22 mouse cellular contexts compared by ENCODE assay signal in genomic region chr11:56072131-56072530, GRCm38 (mm10). TPM values are rescaled to one million over a fixed set of nuclear protein-coding genes. Genes with fewer than 3 reads are reported as not detected.
DNase-seq lines count a peak whose midpoint lies in the region; ATAC-seq lines count a peak whose summit lies in the region.
"Had no signal": no experiment of that assay in that cellular context is flagged by ENCODE, and none has a peak within 500 bp of the region (broad histone marks: within the 10 kb centered on the region; RNA-seq: fewer than 3 reads in every experiment).

No protein-coding gene starts in this region.

- H3K27ac ChIP-seq in neural tube, embryonic 13.5 days (replicated peaks): peak overlapping the region; percentile 46; the same call in 1 of the 2 replicates
- H3K27ac ChIP-seq: embryonic facial prominence, embryonic 15.5 days; heart, adult 2 months; liver, embryonic 13.5 days had no signal

- H3K36me3 ChIP-seq in neural tube, embryonic 13.5 days: no peaks in the 10 kb centered on the region
- H3K36me3 ChIP-seq: embryonic facial prominence, embryonic 15.5 days; liver, embryonic 13.5 days had no signal

- 60% methylated on average over 7 of the region's 7 CpGs for WGBS in neural tube, embryonic 13.5 days

- no peak for DNase-seq in neural tube, embryonic 10.5 days (ENCODE audit: extremely low spot score, low spot score)
- DNase-seq in layer of hippocampus, adult 8-10 months (ENCODE audit: low spot score in 2 of 2): peak; percentile 19 to 31
- peak; percentile 51 to 57 for DNase-seq in left cerebral cortex, postnatal 36 days (ENCODE audit: low spot score in 2 of 2)
- DNase-seq in telencephalon, adult 2 months (ENCODE audit: low read depth, low spot score): peak; percentile 78
- no peak for DNase-seq in adrenal gland, adult (ENCODE audit: inconsistent age in 2 of 2, low spot score in 1 of 2)
- no peak for DNase-seq in embryo, embryonic 10.5 days (ENCODE audit: low spot score)
- no peak for DNase-seq in kidney, postnatal 14 days
- DNase-seq: cerebellum, adult 11-12 months; heart, adult 2 months; kidney, adult 8-10 months; liver, embryonic 13.5 days; lung, postnatal 10 days; thymus, postnatal 14 days had no signal

- no peaks in the 10 kb centered on the region for H3K9me3 ChIP-seq in neural tube, embryonic 13.5 days
- H3K9me3 ChIP-seq: embryonic facial prominence, embryonic 15.5 days; liver, embryonic 13.5 days had no signal

- H3K9ac ChIP-seq in neural tube, embryonic 13.5 days: no peak overlapping the region
- H3K9ac ChIP-seq: embryonic facial prominence, embryonic 15.5 days; liver, embryonic 13.5 days had no signal

- peaks cover 14% of the 10 kb centered on the region for H3K4me1 ChIP-seq in neural tube, embryonic 13.5 days (replicated peaks)
- H3K4me1 ChIP-seq: embryonic facial prominence, embryonic 15.5 days; liver, embryonic 13.5 days had no signal

- H3K4me2 ChIP-seq in neural tube, embryonic 13.5 days: no peak overlapping the region
- H3K4me2 ChIP-seq: embryonic facial prominence, embryonic 15.5 days; liver, embryonic 13.5 days had no signal

- intact Hi-C loops in left cerebral cortex, postnatal 36 days (cut with DNase I): no loop called here

- H3K4me3 ChIP-seq in neural tube, embryonic 13.5 days: no peak overlapping the region
- H3K4me3 ChIP-seq: embryonic facial prominence, embryonic 15.5 days; heart, adult 2 months; liver, embryonic 13.5 days had no signal

- H3K27me3 ChIP-seq in neural tube, embryonic 13.5 days: no peaks in the 10 kb centered on the region
- H3K27me3 ChIP-seq: embryonic facial prominence, embryonic 15.5 days; liver, embryonic 13.5 days had no signal

- ATAC-seq in neural tube, embryonic 13.5 days (ENCODE audit: low read depth): no peak
- ATAC-seq: forebrain, embryonic 16.5 days; hindbrain, embryonic 16.5 days had no signal

RNA-seq across cellular contexts. Expression of gene Nmur2, which starts 31.3 kb away (rescaled TPM):
- 0.20 TPM in 1 of 2 replicates, not detected in the other for polyA plus RNA-seq in neural tube, embryonic 13.5 days (2015; fragmentation: Nextera tagmentation; extraction: Ambion mirVana)
- not detected for total RNA-seq in layer of hippocampus, adult 8-10 months (2022)
- under 1 TPM in 1 of 2 experiments, not detected in 1; 0.15 TPM for total RNA-seq in left cerebral cortex, postnatal 36 days (2021)
- total RNA-seq: common myeloid progenitor, adult 5-6 weeks; heart, adult 2 months; left cerebral cortex, postnatal 10 days; megakaryocyte-erythroid progenitor cell, adult 5-6 weeks; MEL had no signal
- polyA plus RNA-seq: heart, adult 2 months; heart, postnatal 0 days; liver, embryonic 13.5 days had no signal

Comparison
In these comparisons a context has a peak if more than half of its experiments do, and no peak if none do; other contexts are left out.
1. DNase-seq: peak in layer of hippocampus, adult 8-10 months (2 of 2), left cerebral cortex, postnatal 36 days (2 of 2) and telencephalon, adult 2 months (single experiment); none in neural tube, embryonic 10.5 days (single experiment), adrenal gland, adult (0 of 2), embryo, embryonic 10.5 days (single experiment) and kidney, postnatal 14 days (single experiment).